Mouse (Mus musculus) lung, postnatal 10 days (tissue): Measurements from ENCODE around the gene 4930412O13Rik.

Experiments used
- DNase-seq: peaks from one replicate; pipeline ENCODE4 v3.0.0; 2021

4930412O13Rik gene

GRCm38 (mm10) chr2:9881611-9882023, 565 bp downstream of the 4930412O13Rik start:
- no peak for DNase-seq

GRCm38 (mm10) chr2:9882371-9882925, 1.4 kb downstream of the 4930412O13Rik start:
- DNase-seq, result peak; percentile 52

DNA sequence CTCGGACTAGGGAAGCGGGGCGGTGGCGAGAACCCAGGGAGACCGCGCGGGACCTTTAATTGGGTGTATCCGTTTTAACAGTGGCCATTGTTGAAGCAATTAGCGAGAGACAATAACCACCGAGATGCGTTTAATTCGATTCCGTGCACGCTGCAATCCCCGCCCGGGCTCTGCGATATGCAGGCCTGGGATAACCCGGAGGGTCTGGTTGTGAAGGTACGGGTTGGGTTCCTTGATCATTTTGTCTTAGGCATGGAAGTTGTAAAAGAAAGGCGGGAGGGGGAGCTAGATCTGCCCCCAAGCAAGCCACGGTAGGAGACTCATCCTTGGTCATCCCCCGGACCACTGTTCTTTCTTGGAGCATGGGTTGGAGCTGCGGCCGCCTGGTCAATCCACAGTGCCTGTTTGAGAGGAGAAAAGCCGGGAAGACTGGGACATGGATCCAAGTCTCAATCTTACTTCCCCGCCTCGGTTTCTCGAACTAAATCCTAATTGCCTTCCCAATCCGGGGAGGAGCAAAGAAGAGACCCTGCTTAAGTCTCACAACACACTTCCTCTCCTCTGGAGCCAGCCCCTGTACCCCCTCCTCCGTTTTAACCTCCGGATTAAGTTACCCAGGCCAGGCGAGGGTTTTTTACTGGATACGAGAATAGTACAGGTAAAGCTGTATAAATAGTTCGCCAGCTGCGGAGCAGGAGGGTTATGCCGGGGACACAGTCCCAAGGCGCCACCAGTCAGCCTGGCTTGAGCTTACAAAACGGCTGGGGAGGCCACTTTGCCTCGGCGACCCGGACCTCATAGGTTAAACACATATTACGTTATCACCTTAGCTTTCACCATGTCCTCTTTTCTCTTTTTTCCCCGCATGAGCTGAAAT, 2.1 kb downstream of the 4930412O13Rik start:
- DNase-seq, result peak; percentile 14

DNA sequence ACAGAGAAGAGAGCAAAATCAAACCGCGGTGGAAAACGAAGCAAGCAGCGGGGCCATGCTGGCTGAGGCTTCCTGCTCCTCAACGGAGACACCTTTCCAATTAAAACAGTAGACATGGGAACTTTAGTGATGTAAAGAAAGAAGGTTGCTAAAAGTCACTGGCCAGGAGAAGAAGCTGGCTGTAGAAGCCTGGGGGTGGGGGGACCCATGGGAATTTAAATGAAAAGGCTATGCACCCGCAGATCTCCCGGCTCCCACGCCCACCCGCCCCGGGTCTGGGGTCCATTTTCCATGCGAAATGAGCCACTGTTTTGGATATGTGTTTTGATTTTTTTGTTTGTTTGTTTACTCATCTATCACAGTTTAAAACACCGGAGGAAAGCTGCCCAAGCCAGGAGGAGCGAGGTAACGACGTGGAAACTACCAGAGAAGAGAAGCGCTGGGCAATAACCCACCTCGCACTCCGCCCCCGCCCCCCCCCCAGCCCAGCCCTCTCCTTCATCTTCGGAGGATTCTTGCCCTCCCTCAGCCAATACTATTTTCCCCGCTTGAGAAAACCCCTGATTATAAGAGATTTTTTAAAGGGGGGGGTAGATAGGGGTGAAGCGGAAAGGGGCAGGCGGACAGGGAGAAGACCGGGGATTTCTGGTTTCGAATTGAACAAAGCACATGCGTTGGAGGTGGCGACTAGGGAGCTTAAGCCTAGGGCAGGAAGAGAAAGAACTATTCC, 2.9 kb downstream of the 4930412O13Rik start:
- no peak for DNase-seq

DNA sequence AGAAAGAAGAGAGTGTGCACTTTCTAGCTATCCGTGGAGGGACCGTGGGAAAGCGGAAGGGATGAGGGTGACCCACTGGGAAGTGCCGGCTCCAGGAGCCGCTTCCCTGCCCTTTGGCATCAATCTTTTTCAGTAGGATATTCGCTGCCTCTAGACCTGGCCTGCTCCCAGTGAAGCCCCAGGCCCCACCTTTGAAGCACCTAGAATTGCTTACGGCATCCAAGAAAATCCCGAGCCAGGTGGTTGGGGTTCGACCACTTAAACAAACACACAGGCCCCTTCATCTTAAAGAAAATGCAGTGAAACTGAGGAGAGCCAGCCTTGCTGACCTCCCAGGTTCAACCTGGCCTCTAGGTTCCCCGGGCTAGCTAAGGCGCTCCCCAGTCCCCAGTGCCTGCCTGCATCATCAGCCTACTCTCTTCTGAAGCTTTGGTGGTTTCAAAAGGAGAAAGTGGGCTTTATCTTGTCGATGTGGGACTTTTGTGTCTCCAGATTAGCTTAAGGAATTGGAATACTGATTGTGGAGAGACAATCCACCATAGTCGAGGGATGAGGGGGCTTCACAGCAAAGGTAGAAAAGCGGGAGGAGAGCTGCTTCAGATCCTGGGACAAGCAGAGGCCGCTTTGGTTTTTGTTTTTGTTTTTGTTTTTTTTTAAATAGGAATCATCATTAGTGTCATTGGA, 3.6 kb downstream of the 4930412O13Rik start:
- no peak for DNase-seq

DNA sequence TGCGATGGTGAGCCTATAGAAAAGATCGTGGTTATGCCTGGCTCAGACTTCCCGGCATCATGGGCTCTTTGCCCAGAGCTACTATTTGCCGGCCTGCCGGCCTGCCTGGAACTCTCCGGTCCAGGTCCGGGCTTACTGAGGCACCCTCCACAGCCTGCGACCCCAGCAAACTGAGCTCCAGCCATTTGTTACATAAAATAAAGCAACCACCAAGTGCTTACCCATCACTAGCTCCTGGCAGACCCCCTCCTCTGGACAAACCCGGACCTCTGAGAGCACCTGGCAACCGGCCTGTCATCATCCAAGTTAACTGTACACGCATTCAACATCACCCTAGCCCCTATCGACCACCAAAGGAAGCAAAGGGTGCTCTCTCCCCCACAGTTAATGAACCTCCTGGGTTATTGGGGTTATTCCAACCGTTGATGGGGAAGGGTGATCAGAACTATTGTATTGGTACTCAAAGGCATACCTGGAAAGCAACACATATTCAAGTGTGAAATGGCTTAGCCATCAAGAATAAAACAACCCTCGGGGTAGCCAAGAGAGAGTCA, 4.2 kb downstream of the 4930412O13Rik start:
- DNase-seq, result no peak

DNA sequence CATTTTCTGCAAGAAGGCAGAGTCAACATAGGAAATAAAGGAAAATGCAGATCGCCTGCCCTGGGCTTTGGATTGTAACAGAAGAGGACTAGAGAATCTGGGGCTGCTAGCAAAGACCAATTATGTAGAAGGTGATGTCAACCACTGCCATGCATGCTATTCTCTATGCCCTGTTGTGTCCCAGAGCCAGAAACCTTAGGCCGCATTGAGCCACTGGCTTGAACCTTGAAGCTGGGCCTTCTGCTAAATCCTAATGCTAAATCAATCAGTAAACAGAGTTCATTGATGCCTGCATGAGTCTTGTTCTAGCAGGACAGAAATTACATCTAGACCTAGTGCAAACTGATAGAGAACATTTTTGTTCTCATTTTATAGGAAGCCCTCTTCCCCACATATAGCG, 5.0 kb downstream of the 4930412O13Rik start:
- DNase-seq, result no peak

DNA sequence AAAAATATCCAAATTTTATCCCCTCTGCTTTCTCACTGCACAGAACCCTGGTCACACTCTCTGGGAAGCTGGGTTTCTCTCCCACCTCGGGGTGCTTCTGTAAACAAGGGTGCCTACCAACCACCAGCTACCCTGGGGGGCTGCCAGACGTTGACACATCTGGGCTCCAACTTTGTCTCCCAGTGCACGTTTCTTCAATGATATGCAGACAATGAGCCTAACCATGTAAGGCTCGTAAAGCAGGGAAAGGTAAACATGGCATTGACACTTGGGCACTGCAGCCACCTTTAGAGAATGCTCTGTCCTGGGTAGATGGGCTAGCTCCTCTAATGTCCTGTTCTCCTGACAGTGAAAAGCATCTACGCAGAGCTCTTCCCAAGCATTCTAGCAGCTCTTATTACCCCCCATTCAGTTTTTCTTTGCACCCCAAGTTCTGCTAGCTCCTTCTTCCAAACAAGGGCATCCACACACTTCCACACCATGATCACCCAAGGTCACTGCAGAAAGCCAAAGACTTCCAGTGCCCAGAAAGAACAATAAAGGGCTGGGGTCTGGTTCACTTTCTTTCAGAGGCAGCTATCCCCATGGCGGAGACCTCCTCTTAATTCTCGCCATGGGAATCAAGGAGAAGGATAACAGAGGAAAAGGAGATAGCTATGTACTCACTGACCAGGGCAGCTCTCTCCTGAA, 6.0 kb downstream of the 4930412O13Rik start:
- DNase-seq, result no peak

GRCm38 (mm10) chr2:9887636-9888035, 6.6 kb downstream of the 4930412O13Rik start:
- no peak for DNase-seq

- peak; percentile 40 for DNase-seq
These were observed 8.0 kb downstream of the 4930412O13Rik start, which contains the start of gene 9230102O04Rik for GRCm38 (mm10) chr2:9888913-9889650. Gene 9230102O04Rik (minus strand): TSS chr2:9889540.

- DNase-seq, result no peak
These were observed 8.7 kb downstream of the 4930412O13Rik start, which contains the start of gene Gata3 for GRCm38 (mm10) chr2:9889651-9890183. Gene Gata3 (minus strand): TSS chr2:9890034.

- no peak for DNase-seq
These were observed 9.2 kb downstream of the 4930412O13Rik start for GRCm38 (mm10) chr2:9890251-9890650.

DNA sequence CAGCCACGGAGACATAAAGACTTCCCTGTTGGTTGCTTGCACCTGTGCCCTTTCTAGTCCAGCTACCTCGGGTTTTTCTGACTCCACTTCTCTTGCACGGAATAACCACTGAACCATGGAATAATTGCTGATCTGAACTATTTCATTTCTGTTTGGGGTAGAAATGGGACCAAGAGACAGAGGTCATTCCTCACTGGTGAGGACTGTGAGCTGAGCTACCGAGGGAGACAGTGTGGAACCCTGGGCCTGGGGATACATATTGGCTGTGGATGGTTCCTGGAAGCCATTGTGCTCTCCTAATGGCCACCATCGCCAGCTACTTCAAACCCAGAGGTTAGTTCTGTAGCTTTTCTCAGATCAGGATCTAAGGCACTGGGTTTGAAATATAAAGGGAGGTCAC, 9.9 kb downstream of the 4930412O13Rik start:
- DNase-seq, result no peak

DNA sequence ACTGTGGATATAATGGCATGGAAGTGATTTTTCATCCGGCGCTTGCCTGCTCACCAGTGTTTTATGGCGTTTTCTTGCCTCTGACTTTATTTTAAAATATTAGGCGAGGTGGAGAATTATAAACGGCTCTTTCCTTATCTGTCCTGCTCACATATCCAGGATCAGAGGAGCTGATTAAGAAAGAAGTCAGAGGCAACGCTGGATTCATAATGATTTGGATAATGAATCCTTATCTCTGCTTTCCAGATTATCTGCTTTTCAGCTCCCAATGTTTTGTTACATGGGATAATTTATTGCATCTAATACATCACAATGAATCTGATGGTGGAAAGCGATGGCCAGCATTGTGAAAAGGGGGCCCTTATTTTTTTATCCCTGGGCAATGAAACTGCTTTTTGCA, 11.5 kb downstream of the 4930412O13Rik start:
- no peak for DNase-seq

DNA sequence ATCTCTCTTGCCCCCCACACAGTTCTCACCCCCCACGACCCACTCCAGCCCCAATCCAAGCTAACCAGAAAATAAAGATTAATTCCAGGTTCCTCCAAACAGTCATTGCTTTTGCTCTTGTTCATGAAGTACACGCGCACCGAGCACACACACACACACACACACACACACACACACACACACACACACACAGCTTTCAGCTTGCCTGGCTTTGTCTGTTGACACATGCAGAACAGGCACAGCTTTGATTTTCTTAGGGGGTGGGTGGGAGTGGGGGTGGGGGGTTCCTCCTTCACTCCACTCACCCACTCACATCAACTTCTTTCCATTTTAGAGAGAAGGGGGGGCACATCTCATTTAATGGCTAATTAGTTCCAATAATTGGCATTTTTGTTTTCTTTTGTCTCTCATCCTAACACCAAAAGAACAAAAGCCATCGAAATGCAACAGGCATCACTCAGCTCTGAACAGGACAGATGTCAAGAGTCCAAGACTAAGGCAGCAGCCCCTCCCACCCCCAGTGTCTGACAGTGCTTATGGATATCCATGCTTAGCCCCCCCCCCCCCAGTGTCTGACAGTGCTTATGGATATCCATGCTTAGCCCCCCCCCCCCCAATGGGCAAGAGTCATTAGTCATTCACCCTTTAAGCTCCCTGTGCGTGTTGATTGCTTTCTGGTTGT, 12.4 kb downstream of the 4930412O13Rik start:
- DNase-seq, result no peak

DNA sequence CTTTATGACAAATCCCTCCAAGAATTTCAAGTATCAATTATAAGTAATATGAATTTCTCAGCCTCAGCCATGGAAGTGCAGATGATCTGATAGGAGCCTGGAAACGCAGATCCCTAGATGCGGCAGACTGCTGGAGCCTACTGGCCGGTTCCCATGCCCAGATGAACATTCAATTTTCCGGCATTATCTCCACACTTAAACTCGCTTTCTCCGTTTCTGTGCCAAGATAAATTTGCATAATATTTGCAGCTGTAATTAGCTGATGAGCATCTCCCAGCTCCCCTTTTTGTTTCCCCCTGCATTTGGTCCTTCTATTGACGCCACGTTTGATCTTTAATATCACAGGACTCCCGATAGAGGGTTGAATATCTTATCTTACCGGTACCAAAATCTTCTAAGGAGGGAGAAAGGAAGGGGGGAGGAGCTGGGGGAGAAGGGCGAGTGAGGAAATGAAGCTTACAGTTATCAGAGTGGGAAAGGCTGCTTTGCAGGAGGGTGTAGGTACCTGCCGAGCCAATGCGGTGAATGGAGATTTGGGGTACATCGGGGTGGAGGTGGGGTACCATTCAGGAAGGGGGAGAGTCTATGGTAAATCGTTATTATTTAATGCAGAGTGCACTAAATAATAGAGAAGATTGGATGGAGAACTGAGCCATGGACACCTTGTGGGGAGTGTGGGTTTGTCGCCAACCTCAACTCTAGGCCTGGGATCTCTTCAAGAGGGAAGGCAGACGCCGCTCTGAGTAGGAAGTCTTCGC, 14.0 kb downstream of the 4930412O13Rik start:
- no peak for DNase-seq

DNA sequence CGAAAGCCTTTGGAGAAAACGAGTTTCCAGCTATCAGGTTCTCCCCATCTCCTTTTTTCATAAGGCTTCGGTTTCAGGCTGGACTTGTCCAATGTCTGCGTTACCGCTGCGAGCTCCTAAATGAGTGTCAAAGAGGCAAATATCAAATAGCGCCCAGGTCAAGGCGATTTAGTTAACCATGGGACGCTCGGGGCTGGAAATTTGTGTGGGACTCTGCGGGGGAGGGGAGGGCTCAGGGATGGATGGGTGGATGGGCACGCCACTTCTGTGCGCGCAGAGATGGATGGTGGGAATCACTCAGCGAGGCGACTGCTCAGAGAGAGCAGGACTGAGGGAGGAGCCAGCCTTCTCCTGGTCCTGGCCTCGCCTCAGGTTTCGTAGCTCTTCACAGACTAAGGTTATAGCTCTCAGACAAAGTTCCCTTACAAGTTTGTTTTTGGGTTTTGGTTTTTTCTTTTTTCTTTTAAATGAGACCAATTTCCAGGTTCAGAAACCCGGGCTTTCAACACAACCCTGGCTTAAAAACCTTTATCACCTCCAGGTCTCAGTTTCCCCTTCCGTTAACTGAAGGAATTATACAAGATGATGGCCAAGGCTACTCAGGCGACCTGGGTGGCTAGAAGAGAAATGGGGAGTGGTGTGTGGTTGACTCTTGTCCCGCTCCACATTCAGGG, 15.2 kb downstream of the 4930412O13Rik start:
- no peak for DNase-seq

GRCm38 (mm10) chr2:9897846-9898245, 16.8 kb downstream of the 4930412O13Rik start:
- no peak for DNase-seq
